Mouse (Mus musculus): ENCODE measurements at regions not wholly inside any gene's neighbourhood (a gene's known extent, or its start where the extent isn't known, plus 50 kb on each side); places are given as distances from the start of the nearest gene placed in this dataset.

GRCm38 (mm10) chr8:4934551-4934950 lies 155.2 kb upstream of the Shcbp1 start:
- DNase-seq (ENCODE audit: extremely low spot score in 1 of 2, low spot score in 1 of 2) = no peak

GRCm38 (mm10) chr8:4934035-4934434 lies 154.7 kb upstream of the Shcbp1 start:
- no peak for DNase-seq (ENCODE audit: extremely low spot score in 1 of 2, low spot score in 1 of 2)

GRCm38 (mm10) chr8:4916447-4916846 lies 137.1 kb upstream of the Shcbp1 start:
- peak; percentile 3 to 22 for DNase-seq (ENCODE audit: extremely low spot score in 1 of 2, low spot score in 1 of 2)

GRCm38 (mm10) chr8:4895046-4895445 lies 115.7 kb upstream of the Shcbp1 start:
- DNase-seq (ENCODE audit: extremely low spot score in 1 of 2, low spot score in 1 of 2) = no peak

GRCm38 (mm10) chr8:4868761-4869160 lies 89.4 kb upstream of the Shcbp1 start:
- peak; percentile 14 to 78 for DNase-seq (ENCODE audit: extremely low spot score in 1 of 2, low spot score in 1 of 2)

- no peak for DNase-seq (ENCODE audit: extremely low spot score in 1 of 2, low spot score in 1 of 2)
Observed at GRCm38 (mm10) chr8:4839087-4839486, 59.7 kb upstream of the Shcbp1 start.

GRCm38 (mm10) chr8:4838527-4838926 lies 59.2 kb upstream of the Shcbp1 start:
- DNase-seq (ENCODE audit: extremely low spot score in 1 of 2, low spot score in 1 of 2) = no peak

GRCm38 (mm10) chr8:4837719-4838118 lies 58.4 kb upstream of the Shcbp1 start:
- DNase-seq (ENCODE audit: extremely low spot score in 1 of 2, low spot score in 1 of 2) = no peak

- no peak for DNase-seq (ENCODE audit: extremely low spot score in 1 of 2, low spot score in 1 of 2)
Observed at GRCm38 (mm10) chr8:4836651-4837050, 57.3 kb upstream of the Shcbp1 start.
